Mouse (Mus musculus): ENCODE measurements around the gene Plekhb2. TPM values are rescaled to one million over a fixed set of nuclear protein-coding genes. Genes with fewer than 3 reads are reported as not detected.

Plekhb2 gene
- 75.3 and 79.5 TPM in 2 replicates for polyA plus RNA-seq (2015; fragmentation: Nextera tagmentation; extraction: Ambion mirVana)

- peak within 1 kb of the TSS; percentile 87 for H3K27ac ChIP-seq (replicated peaks)
- H3K4me2 ChIP-seq = peak within 1 kb of the TSS; percentile 65
- no peaks in the 10 kb centered on the region for H3K27me3 ChIP-seq
- under 1% methylated on average over 39 of the region's 40 CpGs for WGBS
- H3K9ac ChIP-seq = peak within 1 kb of the TSS; percentile 95
- peaks cover 35% of the 10 kb centered on the region for H3K4me1 ChIP-seq (replicated peaks)
- H3K36me3 ChIP-seq = no peaks in the 10 kb centered on the region
- ATAC-seq (ENCODE audit: low FRiP score, low read depth) = peak; percentile 83
- no peaks in the 10 kb centered on the region for H3K9me3 ChIP-seq
- peak within 1 kb of the TSS; percentile 97 for H3K4me3 ChIP-seq
Measured at GRCm38 (mm10) chr1:34849745-34850342, at the start of gene Plekhb2. Plekhb2 (plus strand) TSS chr1:34849976.

DNA sequence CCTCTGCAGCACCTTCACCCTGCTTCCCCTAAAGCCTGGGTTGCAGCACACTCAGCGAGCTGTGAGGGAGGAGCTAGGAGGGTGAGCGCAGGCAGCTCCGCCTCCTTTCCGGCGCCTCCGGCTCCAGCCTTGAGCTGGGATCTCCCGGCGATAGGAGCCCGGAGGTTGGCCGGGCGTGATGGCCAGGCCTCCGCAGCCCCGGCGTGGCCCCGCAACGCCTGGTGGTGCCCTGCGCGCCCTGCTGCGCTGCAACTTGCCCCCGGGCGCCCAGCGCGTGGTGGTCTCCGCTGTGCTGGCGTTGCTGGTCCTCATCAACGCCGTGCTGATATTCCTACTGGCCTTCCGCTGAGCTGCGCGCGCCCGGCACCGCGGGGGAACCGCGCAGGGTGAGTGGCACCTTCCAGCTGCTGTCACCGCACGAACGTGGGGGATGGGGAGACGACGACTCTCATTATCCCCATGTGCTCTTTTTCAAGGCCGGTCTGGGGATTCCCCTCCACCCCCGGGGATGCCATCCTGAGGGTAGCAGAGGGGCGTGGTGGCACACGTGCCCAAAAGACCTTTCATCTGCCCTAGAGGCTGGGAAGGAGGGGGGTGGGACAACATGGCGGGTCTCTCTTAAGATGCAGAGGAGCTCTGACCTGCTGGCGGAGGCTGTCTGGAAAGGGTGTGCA is 48.0 kb upstream of the Plekhb2 start:
- ATAC-seq (ENCODE audit: low FRiP score, low read depth) = peak; percentile 84
- peak overlapping the region; percentile 72 for H3K4me2 ChIP-seq
- peak overlapping the region; percentile 91 for H3K27ac ChIP-seq (replicated peaks)
- H3K27me3 ChIP-seq = no peaks in the 10 kb centered on the region
- peak overlapping the region; percentile 77 for H3K9ac ChIP-seq
- H3K4me1 ChIP-seq (replicated peaks) = peaks cover 47% of the 10 kb centered on the region
- no peaks in the 10 kb centered on the region for H3K9me3 ChIP-seq
- peak overlapping the region; percentile 72 for H3K4me3 ChIP-seq
- WGBS = under 1% methylated on average over 45 of the region's 47 CpGs
- no peaks in the 10 kb centered on the region; the same call in 1 of the 2 replicates for H3K36me3 ChIP-seq

DNA sequence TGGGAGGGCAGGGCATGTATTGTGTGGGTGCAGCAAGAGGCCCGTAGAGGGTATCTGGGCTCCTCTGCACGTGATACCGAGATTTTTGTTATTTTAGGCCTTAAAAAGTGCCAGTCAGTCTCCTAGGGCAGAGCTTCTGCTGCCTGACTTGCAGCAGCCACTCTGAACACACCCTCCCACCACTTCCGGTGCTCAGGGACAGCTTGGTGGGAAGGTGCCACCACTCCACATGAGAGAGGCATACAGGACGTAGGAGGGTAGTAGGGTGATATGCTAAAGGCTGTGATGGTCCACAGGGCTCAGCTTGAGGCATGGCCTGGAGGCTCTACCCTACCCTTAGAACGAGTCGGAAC is 47.5 kb upstream of the Plekhb2 start:
- H3K9me3 ChIP-seq = no peaks in the 10 kb centered on the region
- H3K4me2 ChIP-seq = peak overlapping the region; percentile 72
- H3K9ac ChIP-seq = peak overlapping the region; percentile 77
- peak; percentile 35 for ATAC-seq (ENCODE audit: low FRiP score, low read depth)
- peak overlapping the region; percentile 91 for H3K27ac ChIP-seq (replicated peaks)
- H3K4me1 ChIP-seq (replicated peaks) = peaks cover 47% of the 10 kb centered on the region
- H3K36me3 ChIP-seq = peaks cover 5% of the 10 kb centered on the region; the same call in 1 of the 2 replicates
- H3K4me3 ChIP-seq = peak overlapping the region; percentile 72
- no peaks in the 10 kb centered on the region for H3K27me3 ChIP-seq
- WGBS = 29% methylated on average over 7 of the region's 7 CpGs

GRCm38 (mm10) chr1:34804863-34805262 is 44.9 kb upstream of the Plekhb2 start:
- Histone ChIP-seq H3K4me1 (replicated peaks) (peaks cover 47% of the 10 kb centered on the region), H3K9ac (no peak overlapping the region), H3K27ac (replicated peaks) (no peak overlapping the region), H3K9me3 (no peaks in the 10 kb centered on the region), H3K27me3 (no peaks in the 10 kb centered on the region), H3K4me2 (no peak overlapping the region), H3K4me3 (no peak overlapping the region), H3K36me3 (peaks cover 26% of the 10 kb centered on the region)
- 56% methylated on average over 7 of the region's 7 CpGs for WGBS
- ATAC-seq (ENCODE audit: low FRiP score, low read depth) = no peak

DNA sequence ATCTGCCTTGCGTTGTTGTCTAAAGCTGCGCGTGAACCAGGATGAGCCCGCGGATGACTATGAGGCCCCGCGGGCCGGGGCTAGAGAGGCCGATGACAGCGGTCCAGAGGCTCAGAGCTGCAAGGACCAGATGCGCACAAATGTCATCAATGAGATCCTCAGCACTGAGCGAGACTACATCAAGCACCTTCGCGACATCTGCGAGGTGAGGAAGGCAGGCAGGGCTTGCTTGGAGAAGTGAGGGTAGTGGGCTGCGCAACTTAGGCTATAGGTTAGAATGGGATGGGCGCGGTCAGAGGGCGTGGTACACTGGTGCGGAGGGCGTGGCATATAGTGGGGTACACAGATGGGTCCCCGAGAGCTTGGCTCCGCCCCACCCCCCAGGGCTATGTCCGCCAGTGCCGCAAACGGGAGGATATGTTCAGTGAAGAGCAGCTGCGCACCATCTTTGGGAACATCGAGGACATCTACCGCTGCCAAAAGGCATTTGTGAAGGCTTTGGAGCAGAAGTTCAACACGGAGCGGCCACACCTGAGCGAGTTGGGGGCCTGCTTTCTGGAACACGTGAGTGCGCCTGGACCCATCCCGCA is 43.8 kb upstream of the Plekhb2 start:
- H3K4me2 ChIP-seq = no peak overlapping the region
- no peak overlapping the region for H3K27ac ChIP-seq (replicated peaks)
- 19% methylated on average over 35 of the region's 35 CpGs for WGBS
- no peak for ATAC-seq (ENCODE audit: low FRiP score, low read depth)
- H3K4me3 ChIP-seq = no peak overlapping the region
- no peak overlapping the region for H3K9ac ChIP-seq
- no peaks in the 10 kb centered on the region for H3K9me3 ChIP-seq
- H3K27me3 ChIP-seq = no peaks in the 10 kb centered on the region
- peaks cover 50% of the 10 kb centered on the region for H3K4me1 ChIP-seq (replicated peaks)
- H3K36me3 ChIP-seq = peaks cover 36% of the 10 kb centered on the region

GRCm38 (mm10) chr1:34808445-34808844 is 41.3 kb upstream of the Plekhb2 start:
- H3K27me3 ChIP-seq = no peaks in the 10 kb centered on the region
- ATAC-seq (ENCODE audit: low FRiP score, low read depth) = no peak
- H3K36me3 ChIP-seq = peaks cover 55% of the 10 kb centered on the region
- no peak overlapping the region for H3K4me2 ChIP-seq
- no peak overlapping the region for H3K27ac ChIP-seq (replicated peaks)
- no peak overlapping the region for H3K4me3 ChIP-seq
- no peaks in the 10 kb centered on the region for H3K9me3 ChIP-seq
- H3K9ac ChIP-seq = no peak overlapping the region
- 93% methylated on average over 8 of the region's 8 CpGs for WGBS
- H3K4me1 ChIP-seq (replicated peaks) = peaks cover 33% of the 10 kb centered on the region

- H3K9ac ChIP-seq = no peak overlapping the region
- no peaks in the 10 kb centered on the region for H3K9me3 ChIP-seq
- H3K4me1 ChIP-seq (replicated peaks) = peaks cover 20% of the 10 kb centered on the region
- no peak overlapping the region; the same call in 1 of the 2 replicates for H3K27ac ChIP-seq (replicated peaks)
- no peak overlapping the region for H3K4me2 ChIP-seq
- peaks cover 68% of the 10 kb centered on the region for H3K36me3 ChIP-seq
- ATAC-seq (ENCODE audit: low FRiP score, low read depth) = no peak
- WGBS = 80% methylated on average over 11 of the region's 11 CpGs
- no peaks in the 10 kb centered on the region for H3K27me3 ChIP-seq
- H3K4me3 ChIP-seq = no peak overlapping the region
Measured at GRCm38 (mm10) chr1:34810293-34810692, 39.5 kb upstream of the Plekhb2 start.

- Histone ChIP-seq H3K4me1 (replicated peaks) (peaks cover 14% of the 10 kb centered on the region), H3K36me3 (peaks cover 70% of the 10 kb centered on the region), H3K27me3 (no peaks in the 10 kb centered on the region), H3K4me2 (no peak overlapping the region), H3K4me3 (no peak overlapping the region), H3K9me3 (no peaks in the 10 kb centered on the region), H3K9ac (no peak overlapping the region), H3K27ac (replicated peaks) (no peak overlapping the region; the same call in 1 of the 2 replicates)
- ATAC-seq (ENCODE audit: low FRiP score, low read depth) = no peak
- WGBS = 76% methylated on average over 6 of the region's 6 CpGs
Measured at GRCm38 (mm10) chr1:34811035-34811434, 38.7 kb upstream of the Plekhb2 start.

DNA sequence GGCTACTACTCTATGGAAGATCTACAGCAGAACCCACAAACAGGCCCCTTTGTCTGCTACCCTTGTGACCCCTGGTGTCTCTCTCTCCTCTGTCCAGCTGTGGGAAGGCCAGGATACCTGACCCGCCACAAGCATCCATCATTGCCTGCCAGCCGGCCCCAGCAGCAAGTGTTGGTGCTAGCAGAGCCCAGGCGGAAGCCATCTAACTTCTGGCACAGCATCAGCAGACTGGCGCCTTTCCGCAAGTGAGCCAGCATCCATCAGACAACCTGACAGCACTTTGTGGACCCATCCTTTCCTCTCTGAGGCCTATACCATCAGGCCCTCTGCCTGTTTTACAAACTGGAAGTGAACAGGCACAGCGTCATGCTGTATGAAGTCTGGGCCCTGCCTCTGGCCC is 38.2 kb upstream of the Plekhb2 start:
- H3K9ac ChIP-seq = no peak overlapping the region
- H3K9me3 ChIP-seq = no peaks in the 10 kb centered on the region
- peaks cover 10% of the 10 kb centered on the region; the same call in 1 of the 2 replicates for H3K4me1 ChIP-seq (replicated peaks)
- no peak for ATAC-seq (ENCODE audit: low FRiP score, low read depth)
- no peaks in the 10 kb centered on the region for H3K27me3 ChIP-seq
- H3K4me2 ChIP-seq = no peak overlapping the region
- 63% methylated on average over 6 of the region's 6 CpGs for WGBS
- 0 out of 2 replicates have a peak overlapping the region, but pooled peaks have one; percentile 14 for H3K27ac ChIP-seq (replicated peaks)
- peaks cover 74% of the 10 kb centered on the region for H3K36me3 ChIP-seq
- no peak overlapping the region for H3K4me3 ChIP-seq

DNA sequence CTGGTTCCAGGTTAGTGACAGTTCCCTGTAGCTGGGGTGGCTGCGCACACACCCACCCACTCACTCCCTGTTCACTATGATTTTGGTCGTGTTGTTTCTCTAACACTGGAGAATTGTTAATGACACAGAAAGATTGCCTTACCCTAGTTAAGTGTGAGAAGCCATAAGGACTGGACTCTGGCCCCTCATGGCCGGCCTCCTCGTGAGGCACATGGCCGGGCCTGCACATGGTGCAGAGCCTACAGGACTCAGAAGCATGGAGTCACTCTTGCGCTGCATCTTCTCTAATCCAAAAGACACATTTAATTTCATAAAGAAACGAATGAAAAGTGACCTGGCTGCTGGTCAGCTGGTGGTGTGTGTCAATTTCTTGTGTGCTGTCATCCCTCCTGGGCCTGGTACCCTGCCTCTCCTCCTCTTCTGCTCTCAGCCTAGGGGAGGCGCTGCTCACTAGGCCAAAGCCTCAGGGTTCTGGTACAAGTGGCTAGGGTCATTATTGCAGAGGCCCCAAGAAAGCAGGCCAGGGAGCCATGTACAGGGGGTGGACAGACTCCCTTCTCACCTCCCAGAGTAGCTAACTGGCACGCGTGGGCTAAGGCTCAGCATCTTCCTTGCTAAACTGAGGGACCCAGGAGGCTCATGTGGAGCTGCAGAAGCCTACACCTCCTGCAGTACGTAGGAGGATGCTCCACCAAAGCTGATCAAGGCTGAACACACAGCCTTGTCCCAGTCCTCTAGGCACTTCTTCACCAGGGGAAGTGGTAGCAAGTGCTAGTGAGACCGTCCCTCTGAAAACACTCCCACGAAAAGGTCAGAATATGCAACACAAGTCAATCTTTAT is 37.1 kb upstream of the Plekhb2 start:
- Histone ChIP-seq H3K9me3 (no peaks in the 10 kb centered on the region), H3K4me2 (no peak overlapping the region), H3K27ac (replicated peaks) (no peak overlapping the region), H3K4me1 (replicated peaks) (peaks cover 10% of the 10 kb centered on the region; the same call in 1 of the 2 replicates), H3K27me3 (no peaks in the 10 kb centered on the region), H3K4me3 (no peak overlapping the region), H3K36me3 (peaks cover 72% of the 10 kb centered on the region), H3K9ac (no peak overlapping the region)
- WGBS = 93% methylated on average over 13 of the region's 13 CpGs
- ATAC-seq (ENCODE audit: low FRiP score, low read depth) = no peak

DNA sequence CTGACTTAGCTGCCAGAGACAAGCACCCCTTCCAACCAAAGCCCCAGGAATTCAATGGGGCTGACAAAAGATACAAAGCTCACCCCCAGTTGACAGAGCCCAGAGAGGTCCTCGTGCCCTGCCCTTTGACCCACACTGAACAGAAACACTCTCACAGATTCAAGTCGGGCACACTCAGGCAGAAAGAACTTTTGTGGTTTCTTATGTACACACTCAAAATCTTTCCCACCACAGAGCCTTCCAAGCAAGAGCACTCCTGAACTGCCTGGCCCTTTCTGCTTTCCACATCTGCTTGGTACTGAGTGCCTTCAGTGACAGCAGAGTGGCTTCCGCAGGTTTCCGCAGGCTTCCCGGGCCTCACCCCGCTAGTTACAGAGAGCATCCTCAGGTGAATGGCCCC is 33.9 kb upstream of the Plekhb2 start:
- H3K4me3 ChIP-seq = no peak overlapping the region
- 74% methylated on average over 6 of the region's 6 CpGs for WGBS
- ATAC-seq (ENCODE audit: low FRiP score, low read depth) = no peak

More for the DNA sequence above, 33.9 kb upstream of the Plekhb2 start:
- peaks cover 5% of the 10 kb centered on the region; the same call in 1 of the 2 replicates for H3K4me1 ChIP-seq (replicated peaks)
- no peaks in the 10 kb centered on the region for H3K9me3 ChIP-seq
- no peak overlapping the region for H3K4me2 ChIP-seq
- H3K27me3 ChIP-seq = no peaks in the 10 kb centered on the region
- peaks cover 66% of the 10 kb centered on the region for H3K36me3 ChIP-seq
- H3K27ac ChIP-seq (replicated peaks) = no peak overlapping the region
- no peak overlapping the region for H3K9ac ChIP-seq
